Mouse (Mus musculus): ENCODE results near the gene Cks1b. TPM values are rescaled to one million over a fixed set of nuclear protein-coding genes. Genes with fewer than 3 reads are reported as not detected.

Cks1b gene
- polyA plus RNA-seq (2017; shearing (Covaris generic)) = 10 to 100 TPM; 48.3 to 73.9 TPM

GRCm38 (mm10) chr3:89418170-89418860 is at the start of gene Cks1b, which contains the start of gene Shc1:
Cks1b (minus strand) TSS chr3:89418383.
Shc1 (plus strand) TSS chr3:89418443.

GRCm38 (mm10) chr3:89454401-89455177 is 36.4 kb upstream of the Cks1b start, which contains the start of gene Pmvk:
Pmvk (plus strand) TSS chr3:89454541.

GRCm38 (mm10) chr3:89436176-89437113 is 18.3 kb upstream of the Cks1b start, which contains the start of gene Pbxip1:
Pbxip1 (plus strand) TSS chr3:89436706.

DNA sequence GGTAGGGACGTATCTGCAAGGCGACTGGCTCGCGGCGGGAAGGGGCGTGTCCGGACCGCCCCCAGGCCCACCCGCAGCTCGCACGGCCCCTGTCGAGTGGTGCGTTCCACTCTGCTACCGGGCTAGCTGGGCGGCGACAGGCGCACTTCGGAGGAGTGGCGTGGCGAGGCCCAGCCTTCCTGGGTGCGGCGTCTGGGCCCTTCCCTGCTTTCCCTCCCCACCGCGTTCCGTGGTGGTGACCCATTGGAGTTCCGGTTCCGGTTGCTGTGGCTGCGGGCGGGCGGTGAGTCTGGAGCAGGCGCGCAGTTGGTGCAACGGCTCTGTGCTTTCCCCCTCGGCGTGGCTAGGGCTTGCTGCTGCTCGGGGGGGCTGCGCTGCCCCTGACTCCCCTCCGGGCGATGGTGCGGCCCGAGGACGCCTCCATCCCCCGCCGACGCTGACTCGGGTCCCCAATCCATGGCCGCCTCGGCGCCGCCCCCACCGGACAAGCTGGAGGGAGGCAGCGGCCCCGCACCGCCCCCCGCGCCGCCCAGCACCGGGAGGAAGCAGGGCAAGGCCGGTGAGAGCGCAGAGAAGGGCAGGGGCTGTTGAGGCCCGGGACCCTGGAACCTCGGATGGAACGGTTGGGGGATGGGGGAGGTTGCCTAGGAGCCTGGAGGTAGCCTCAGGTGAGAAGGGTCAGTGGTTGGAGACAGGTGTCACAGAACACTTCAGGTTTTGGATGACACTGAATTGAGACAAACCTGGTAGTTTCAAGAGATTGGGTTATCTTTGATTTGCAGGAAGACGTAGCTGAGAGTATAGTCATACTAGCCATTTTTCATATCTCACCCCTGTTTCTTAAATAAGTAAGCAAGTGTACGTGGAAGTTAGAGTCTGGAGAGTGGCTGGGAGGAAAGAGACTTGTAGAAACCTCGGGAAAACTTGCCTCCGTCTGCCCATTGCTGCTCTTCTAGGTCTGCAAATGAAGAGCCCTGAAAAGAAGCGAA is 12.3 kb upstream of the Cks1b start, which contains the start of gene Pygo2:
TSS of gene Pygo2 (plus strand) at position 44 of the 989 bp plus-strand sequence.

DNA sequence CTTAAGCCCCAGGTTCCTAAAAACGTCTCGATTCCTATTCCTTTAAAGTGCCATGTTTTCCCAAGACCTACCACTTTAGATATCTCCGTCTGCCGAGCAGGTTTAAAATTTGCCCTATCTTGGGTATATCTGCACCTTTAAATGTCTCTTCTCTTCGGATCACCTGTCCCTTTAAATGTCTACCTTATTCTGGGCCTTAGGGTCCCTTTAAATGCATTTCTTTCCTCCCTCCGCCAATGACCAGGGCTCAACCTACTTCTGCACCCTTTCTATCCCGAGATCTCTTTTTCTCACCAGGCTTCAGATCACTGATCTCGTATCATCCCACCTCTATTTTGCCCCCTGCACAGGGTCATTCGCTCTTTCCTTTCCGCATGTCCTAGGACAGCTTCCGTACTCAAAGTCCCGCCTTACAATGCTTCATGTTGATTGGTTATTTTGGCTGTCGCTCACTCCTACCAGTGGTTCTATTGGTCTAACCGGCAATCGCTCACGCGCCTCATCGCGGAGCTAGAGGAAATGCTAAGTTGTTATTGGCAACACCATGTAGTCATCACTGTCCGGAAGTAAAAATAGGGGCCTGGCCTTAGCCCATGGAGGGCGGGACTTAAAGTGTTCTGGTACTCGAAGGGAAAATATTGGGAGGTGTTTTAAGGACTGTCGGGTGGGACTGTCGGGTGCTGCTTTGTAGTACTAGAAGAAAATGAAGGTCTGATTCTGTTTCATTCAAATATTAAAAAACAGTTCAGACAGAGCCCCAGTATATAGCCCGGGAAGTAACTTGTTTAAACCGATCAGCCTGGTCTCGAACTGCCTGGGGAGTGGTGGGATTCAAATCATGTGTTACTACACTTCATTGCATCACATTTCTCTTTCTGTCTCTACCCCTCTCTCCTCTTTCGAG is 6.4 kb downstream of the Cks1b start, which contains the start of gene Flad1:
TSS of gene Flad1 (minus strand) at position 381 of the 904 bp plus-strand sequence.

DNA sequence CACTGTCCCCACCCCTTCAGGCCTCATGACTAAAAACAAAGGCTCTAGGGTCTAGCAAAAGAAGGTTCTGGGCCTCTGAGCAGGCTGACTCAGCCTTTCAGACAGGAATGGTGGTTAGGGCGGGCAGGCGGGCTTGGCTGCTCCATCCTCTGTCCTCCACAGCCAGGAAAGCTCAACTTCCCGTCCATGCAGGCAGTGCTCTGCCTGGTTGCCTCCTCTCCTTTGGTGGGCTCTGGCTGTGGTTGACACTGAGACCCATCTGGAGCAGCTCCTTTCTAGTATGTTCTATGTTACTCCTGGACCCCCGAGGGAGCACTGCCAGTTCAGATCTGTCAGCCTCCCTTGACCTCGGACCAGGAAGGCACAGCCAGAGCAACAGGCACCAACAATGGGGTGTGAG is 15.5 kb downstream of the Cks1b start, which contains the start of gene Lenep:
TSS of gene Lenep (minus strand) at position 101 of the 400 bp plus-strand sequence.

GRCm38 (mm10) chr3:89394006-89394893 is 23.9 kb downstream of the Cks1b start, which contains the start of gene Zbtb7b:
Zbtb7b (minus strand) TSS chr3:89394776.

Other genes starting within 250 kb of the Cks1b start
- gene Scamp3, start 240.9 kb downstream of the Cks1b start, polyA plus RNA-seq (2017; shearing (Covaris generic)) = 100 to 1,000 TPM; 255 to 261 TPM
- 100 to 1,000 TPM; 134 to 154 TPM for gene Fam189b, start 235.2 kb downstream of the Cks1b start, polyA plus RNA-seq (2017; shearing (Covaris generic))
- 100 to 1,000 TPM; 105 to 146 TPM for gene Gba, start 215.5 kb downstream of the Cks1b start, polyA plus RNA-seq (2017; shearing (Covaris generic))
- 1 to 10 TPM in 1 of 2 experiments, under 1 TPM in 1; 0.90 to 4.0 TPM for gene Thbs3, start 203.2 kb downstream of the Cks1b start, polyA plus RNA-seq (2017; shearing (Covaris generic))
- gene Mtx1, start 191.3 kb downstream of the Cks1b start, polyA plus RNA-seq (2017; shearing (Covaris generic)) = 100 to 1,000 TPM in 1 of 2 experiments, 10 to 100 TPM in 1; 89.5 to 127 TPM
- gene Muc1, start 189.3 kb downstream of the Cks1b start, polyA plus RNA-seq (2017; shearing (Covaris generic)) = 1 to 10 TPM; 1.0 to 7.1 TPM
- 100 to 1,000 TPM; 225 to 294 TPM for gene Krtcap2, start 172.4 kb downstream of the Cks1b start, polyA plus RNA-seq (2017; shearing (Covaris generic))
- gene Trim46, start 172.1 kb downstream of the Cks1b start, polyA plus RNA-seq (2017; shearing (Covaris generic)) = 1 to 10 TPM; 1.6 to 4.9 TPM
- 100 to 1,000 TPM in 1 of 2 experiments, 10 to 100 TPM in 1; 81.3 to 120 TPM for gene Dpm3, start 159.0 kb downstream of the Cks1b start, polyA plus RNA-seq (2017; shearing (Covaris generic))
- gene Slc50a1, start 147.8 kb downstream of the Cks1b start, polyA plus RNA-seq (2017; shearing (Covaris generic)) = 100 to 1,000 TPM; 210 to 250 TPM
- not detected for gene Efna1, start 137.2 kb downstream of the Cks1b start, polyA plus RNA-seq (2017; shearing (Covaris generic))
- gene Efna3, start 95.4 kb downstream of the Cks1b start, polyA plus RNA-seq (2017; shearing (Covaris generic)) = under 1 TPM in 1 of 2 experiments, not detected in 1; 0.15 TPM
- gene Efna4, start 80.4 kb downstream of the Cks1b start, polyA plus RNA-seq (2017; shearing (Covaris generic)) = 1 to 10 TPM in 1 of 2 experiments, under 1 TPM in 1; 0.79 to 1.4 TPM
- gene Adam15, start 68.4 kb downstream of the Cks1b start, polyA plus RNA-seq (2017; shearing (Covaris generic)) = 10 to 100 TPM; 10.1 to 23.0 TPM
- gene Dcst2, start 56.4 kb downstream of the Cks1b start, polyA plus RNA-seq (2017; shearing (Covaris generic)) = under 1 TPM; 0.13 to 0.32 TPM
- under 1 TPM in 1 of 2 experiments, not detected in 1; 0.47 TPM for gene Dcst1, start 53.1 kb downstream of the Cks1b start, polyA plus RNA-seq (2017; shearing (Covaris generic))
- 10 to 100 TPM; 34.1 to 67.8 TPM for gene Zbtb7b, start 23.6 kb downstream of the Cks1b start, polyA plus RNA-seq (2017; shearing (Covaris generic))
- gene Lenep, start 15.6 kb downstream of the Cks1b start, polyA plus RNA-seq (2017; shearing (Covaris generic)) = under 1 TPM; 0.37 to 0.44 TPM
- gene Flad1, start 6.5 kb downstream of the Cks1b start, polyA plus RNA-seq (2017; shearing (Covaris generic)) = 10 to 100 TPM; 47.1 to 56.8 TPM
- gene Shc1, start 60 bp upstream of the Cks1b start, polyA plus RNA-seq (2017; shearing (Covaris generic)) = 10 to 100 TPM; 64.1 to 73.7 TPM
- 10 to 100 TPM; 51.9 to 61.8 TPM for gene Pygo2, start 11.8 kb upstream of the Cks1b start, polyA plus RNA-seq (2017; shearing (Covaris generic))
- 100 to 1,000 TPM in 1 of 2 experiments, 10 to 100 TPM in 1; 66.6 to 119 TPM for gene Pbxip1, start 18.3 kb upstream of the Cks1b start, polyA plus RNA-seq (2017; shearing (Covaris generic))
- 10 to 100 TPM; 22.2 to 23.7 TPM for gene Pmvk, start 36.2 kb upstream of the Cks1b start, polyA plus RNA-seq (2017; shearing (Covaris generic))
- under 1 TPM in 1 of 2 experiments, not detected in 1; 0.15 TPM for gene Kcnn3, start 101.8 kb upstream of the Cks1b start, polyA plus RNA-seq (2017; shearing (Covaris generic))